Mouse (Mus musculus) skeletal muscle tissue, adult 2 months (tissue): ENCODE measurements around the gene Gm281.
"Not testable (repeated sequence)": the region's sequence is repeated elsewhere in the genome, so short reads cannot be mapped to it uniquely, and the experiment has no call there.

Source experiments
- DNase-seq: peaks from one replicate; pipeline ENCODE4 v3.0.0-alpha.2; 2012; ENCODE audit warnings: low read depth, low spot score

Gm281 gene

DNA sequence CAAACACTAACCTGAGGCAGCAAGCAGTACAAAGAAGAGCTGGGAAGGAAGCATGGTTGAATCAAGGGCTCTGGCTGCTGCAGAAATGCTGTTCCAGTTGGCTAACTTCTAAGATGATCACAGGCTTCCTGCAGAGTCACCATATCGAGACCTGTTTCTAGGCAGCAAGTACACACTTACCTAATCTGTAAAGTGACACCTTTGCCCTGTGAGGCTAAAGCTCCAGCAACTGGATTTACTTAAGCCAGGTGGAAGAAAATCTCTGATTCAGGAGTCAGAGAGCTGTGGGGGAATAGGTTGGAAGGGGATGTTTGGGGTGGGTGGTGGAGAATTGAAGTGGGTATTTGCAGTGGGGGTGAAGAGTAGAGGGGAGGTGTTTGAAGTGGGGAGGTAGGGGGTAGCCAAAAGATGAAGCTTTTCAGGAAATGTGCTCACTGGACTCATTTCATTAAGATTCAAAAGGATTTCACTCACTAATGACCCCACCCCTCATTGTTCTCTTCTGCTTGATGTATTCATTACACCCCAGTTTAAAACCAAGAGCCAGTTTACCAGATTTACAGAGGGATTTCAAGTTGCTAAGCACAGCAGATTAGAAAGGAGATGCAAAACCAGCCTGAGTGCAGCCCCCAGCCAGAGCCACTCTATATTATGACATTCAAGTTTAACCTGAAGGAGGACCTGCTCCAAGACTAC, at the start of gene Gm281:
Gene Gm281 (minus strand): TSS at position 92 of the 696 bp plus-strand sequence.
- DNase-seq, result peak; percentile 8

- DNase-seq, result no peak
These were observed 49.2 kb upstream of the Gm281 start for GRCm38 (mm10) chr14:13963527-13963926.

DNA sequence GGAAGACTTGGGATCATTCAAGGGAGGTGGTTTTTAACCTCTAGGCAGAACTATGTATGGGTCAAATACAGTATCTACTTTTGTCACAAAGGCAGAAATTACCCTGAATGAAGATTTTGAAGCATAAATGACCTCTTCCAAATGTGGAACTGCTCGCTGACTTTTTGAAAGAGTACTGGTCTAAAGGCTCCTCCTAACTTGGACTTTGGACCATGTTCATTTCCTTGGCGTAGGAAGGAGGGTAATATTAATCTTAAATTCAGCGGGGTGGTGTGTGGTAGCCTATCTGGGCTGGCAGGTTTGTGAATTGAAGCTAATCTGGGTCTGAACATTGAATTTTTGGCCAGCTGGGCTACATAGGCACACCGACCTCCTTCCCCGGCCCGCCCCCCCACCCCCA, 48.2 kb upstream of the Gm281 start:
- DNase-seq, result no peak

DNA sequence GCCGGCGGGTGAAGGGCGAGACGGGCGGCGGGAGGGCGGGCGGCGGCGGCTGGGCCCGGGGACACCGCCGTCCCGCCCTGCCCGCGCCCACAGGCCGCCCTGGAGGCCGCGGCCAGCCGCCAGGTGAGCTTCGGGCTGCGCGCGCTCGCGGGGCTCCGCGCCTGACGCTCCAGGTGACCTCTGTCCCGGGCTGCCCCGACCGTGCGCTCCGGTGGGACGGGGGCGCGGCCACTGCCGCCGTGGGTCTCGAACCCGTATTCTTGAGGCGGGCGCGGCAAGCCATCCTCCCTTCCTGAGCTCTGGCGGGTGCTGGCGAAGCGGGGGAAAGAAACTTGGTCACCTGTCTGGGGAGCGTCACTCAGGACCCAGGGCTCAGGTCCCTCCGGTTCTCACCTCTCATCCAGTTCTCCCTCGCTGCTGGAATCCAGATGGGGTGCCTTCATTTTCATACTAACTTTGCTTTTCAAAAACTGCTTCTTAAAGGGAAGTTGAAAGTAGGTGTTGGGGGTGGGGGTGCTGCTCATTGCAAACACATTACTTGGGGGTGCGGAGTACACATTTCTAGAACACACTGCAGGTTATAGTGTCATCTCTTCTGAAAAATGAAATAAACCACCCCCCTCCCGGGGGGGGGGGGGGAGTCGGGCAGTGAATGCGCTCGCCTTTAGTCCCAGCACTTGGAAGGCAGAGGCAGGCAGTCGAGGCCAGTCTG, 47.3 kb upstream of the Gm281 start, which contains the start of the genes Atxn7 and Thoc7:
Gene Atxn7 (plus strand): TSS at position 40 of the 712 bp plus-strand sequence.
Gene Thoc7 (minus strand): TSS at position 452 of the 712 bp plus-strand sequence.
- no peak for DNase-seq

DNA sequence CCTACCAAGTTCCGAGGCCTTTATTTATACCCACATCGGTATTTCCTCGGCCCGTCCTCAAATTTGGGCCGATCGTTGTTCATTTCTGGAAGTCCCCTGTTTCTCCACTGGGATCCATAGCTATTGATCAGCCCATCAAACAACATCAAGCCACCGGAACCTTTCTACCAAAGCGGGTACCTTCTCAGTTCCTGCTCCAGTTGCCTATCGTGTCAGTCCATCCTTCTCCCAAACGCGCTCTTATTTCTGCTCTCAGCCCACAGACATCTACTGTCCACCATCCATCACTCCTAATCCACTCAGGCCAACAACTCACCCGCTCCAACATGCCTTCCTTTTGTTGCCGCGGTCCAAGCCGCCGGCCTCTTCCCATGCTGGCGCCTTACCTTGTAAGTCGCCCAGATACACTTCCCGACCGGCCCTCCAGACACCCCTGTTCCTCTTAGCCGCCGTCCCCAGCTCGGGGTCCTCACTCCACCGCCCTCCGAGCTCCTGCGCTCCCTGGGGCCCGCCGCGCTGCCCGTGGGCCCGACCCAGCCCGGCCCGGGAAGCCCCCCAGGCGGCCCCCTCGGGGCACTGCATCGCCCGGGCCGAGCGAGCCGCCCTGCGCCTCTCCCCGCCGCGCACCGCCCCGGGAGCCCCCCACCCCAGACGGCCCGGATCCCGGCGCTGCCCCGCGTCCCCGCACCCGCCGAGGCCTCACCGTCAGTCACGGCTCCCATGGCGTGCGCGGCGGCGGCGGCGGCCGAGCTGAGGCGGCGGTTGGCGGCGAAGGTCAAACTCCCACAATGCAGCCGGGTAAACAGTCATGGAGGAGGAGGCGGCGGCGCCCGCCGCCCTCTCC, 46.4 kb upstream of the Gm281 start:
- no peak for DNase-seq

GRCm38 (mm10) chr14:13960079-13960478, 45.8 kb upstream of the Gm281 start:
- DNase-seq, result no peak

DNA sequence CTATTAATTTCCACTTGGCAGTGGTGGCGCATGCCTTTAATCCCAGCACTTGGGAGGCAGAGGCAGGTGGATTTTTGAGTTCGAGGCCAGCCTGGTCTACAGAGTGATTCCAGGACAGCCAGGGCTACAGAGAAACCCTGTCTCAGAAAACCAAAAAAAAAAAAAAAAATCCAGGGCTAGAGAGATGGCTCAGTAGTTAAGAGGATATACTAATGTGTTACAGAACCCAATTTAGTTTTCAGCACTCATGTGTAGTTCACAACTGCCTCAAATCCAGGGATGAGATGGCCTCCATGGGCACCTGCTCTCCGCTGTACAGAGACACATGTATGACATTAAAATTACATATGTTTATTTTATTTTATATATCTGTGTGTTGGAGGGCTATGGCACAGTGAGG, 37.9 kb upstream of the Gm281 start:
- not testable (repeated sequence) for DNase-seq

DNA sequence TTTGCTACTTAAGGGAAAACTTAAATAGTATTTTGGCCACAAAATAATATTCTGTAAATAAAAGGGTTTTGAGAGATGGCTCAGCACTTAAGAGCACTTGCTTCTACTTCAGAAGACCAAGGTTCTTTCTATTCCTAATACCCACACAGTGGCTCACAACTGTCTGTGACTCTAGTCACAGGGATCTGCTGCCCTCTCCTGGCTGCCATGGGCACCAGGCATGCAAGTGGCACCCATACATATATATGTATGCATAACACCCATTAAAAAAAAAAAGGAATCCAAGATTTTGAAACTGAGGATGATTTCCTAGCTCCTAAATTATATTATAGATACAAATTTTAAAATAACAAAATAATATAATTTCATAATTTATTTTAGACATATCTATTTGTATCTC, 36.1 kb upstream of the Gm281 start:
- DNase-seq, result no peak

GRCm38 (mm10) chr14:13948345-13948744, 34.1 kb upstream of the Gm281 start:
- DNase-seq, result no peak

GRCm38 (mm10) chr14:13944686-13945085, 30.4 kb upstream of the Gm281 start:
- no peak for DNase-seq

GRCm38 (mm10) chr14:13934052-13934371, 19.7 kb upstream of the Gm281 start:
- DNase-seq, result no peak

DNA sequence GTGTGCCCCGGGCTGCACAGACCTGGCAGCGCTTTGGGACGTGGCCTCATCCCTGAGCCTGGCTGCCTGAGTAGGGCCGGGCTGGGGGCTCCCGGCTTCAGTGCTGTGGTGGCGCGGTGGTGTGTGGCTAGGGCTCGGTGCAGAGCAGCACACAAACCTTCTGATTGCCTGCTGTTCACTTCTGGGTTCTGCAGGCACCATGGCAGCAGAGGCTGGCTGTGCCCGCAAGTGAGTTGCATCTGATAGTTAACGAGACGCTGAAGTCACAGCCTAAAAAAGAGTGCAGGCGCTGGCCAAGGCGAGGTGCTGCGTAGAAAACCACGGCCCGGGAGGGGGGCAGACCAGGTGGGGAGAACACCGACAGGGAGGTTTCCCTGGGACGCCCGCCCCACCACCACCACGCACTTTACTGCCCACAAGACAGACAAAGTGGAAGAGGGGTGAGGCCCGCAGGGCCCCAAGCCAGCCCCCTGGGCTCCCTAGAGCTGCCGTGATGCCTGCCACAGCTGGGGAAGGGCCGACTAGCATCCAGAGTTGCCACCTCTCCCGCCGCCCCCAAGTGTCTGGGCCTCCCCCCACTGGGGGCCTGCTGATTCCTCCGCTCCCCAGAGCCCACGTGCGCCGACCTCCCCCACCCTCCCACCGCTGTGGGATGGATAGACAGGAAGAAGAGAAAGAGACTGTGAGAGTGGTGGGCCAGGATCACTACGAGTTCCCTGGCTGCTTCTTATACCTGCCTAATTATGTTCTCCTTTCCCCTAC, 19.2 kb upstream of the Gm281 start:
- DNase-seq, result peak; percentile 57

- peak; percentile 27 for DNase-seq
These were observed 3.4 kb upstream of the Gm281 start for GRCm38 (mm10) chr14:13917630-13918029.

DNA sequence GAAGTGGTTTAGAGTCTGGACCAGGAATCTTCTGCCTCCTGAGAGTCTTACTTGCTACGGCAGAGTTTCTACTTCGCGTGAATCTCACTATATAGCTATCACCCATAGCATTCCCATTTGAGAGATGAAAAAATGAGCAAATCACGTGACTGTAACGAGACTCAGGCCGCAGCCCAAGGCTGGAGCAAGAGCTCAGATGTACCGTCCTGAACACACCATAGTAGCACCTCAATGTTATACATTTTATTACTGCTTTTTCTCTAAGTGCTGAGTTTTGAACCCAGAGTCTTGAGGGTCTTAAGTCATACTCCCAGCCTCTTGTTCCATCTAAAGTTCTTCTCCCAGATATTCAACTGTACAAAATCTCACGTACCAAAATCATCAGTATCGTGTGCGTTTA, 2.9 kb upstream of the Gm281 start:
- no peak for DNase-seq

GRCm38 (mm10) chr14:13915207-13915606, 929 bp upstream of the Gm281 start:
- DNase-seq, result no peak

GRCm38 (mm10) chr14:13910148-13910547, 4.1 kb downstream of the Gm281 start:
- DNase-seq, result no peak

GRCm38 (mm10) chr14:13907145-13907544, 7.1 kb downstream of the Gm281 start:
- no peak for DNase-seq

DNA sequence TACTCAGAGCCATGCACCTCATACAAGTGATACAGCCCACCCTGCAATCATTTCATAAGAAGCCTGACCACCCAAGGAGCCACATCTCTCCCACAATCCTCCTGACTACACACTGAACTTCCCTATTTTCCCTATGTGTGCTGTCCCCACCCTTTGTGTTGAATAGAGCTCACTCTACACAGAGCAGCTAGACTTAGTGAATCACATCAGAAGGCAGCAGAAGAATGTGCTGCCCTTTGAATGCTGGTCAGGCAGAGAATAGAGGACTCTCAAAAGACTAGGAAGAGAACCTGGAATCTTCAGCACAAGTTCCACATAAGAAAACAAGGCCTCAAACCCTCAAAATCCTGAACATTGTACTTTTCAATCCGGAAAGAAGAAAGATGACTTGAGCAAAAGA, 7.8 kb downstream of the Gm281 start:
- no peak for DNase-seq

GRCm38 (mm10) chr14:13901611-13902067, 12.6 kb downstream of the Gm281 start:
- DNase-seq, result peak; percentile 4

GRCm38 (mm10) chr14:13895198-13895597, 19.1 kb downstream of the Gm281 start:
- DNase-seq, result no peak

GRCm38 (mm10) chr14:13893748-13894147, 20.5 kb downstream of the Gm281 start:
- no peak for DNase-seq
